ENCODE assay signal across 9 mouse cellular contexts in genomic region chr12:53292508-53293300, GRCm38 (mm10). TPM values are rescaled to one million over a fixed set of nuclear protein-coding genes. Genes with fewer than 3 reads are reported as not detected.
DNase-seq lines count a peak whose midpoint lies in the region; ATAC-seq and TF ChIP-seq lines count a peak whose summit lies in the region.
"Had no signal": no experiment of that assay in that cellular context is flagged by ENCODE, and none has a peak within 500 bp of the region (broad histone marks: within the 10 kb centered on the region; RNA-seq: fewer than 3 reads in every experiment).

No protein-coding gene starts in this region.

- DNase-seq in intestine, embryonic 14.5 days (ENCODE audit: low spot score): peak; percentile 61
- peak; percentile 65 for DNase-seq in embryonic facial prominence, embryonic 10.5 days (ENCODE audit: low spot score)
- peak; percentile 75 for DNase-seq in neural tube, embryonic 11.5 days (ENCODE audit: low spot score)
- DNase-seq in natural killer cell, adult 2 months (ENCODE audit: low spot score in 2 of 2): no peak
- no peak for DNase-seq in ovary, postnatal 14 days (ENCODE audit: low spot score)
- DNase-seq: gastrocnemius, postnatal 25 days had no signal

- no peak overlapping the region for H3K4me2 ChIP-seq in intestine, embryonic 14.5 days (ENCODE audit: low read length)
- H3K4me2 ChIP-seq in intestine, postnatal 0 days (replicated peaks; ENCODE audit: low read depth): no peak overlapping the region
- H3K4me2 ChIP-seq in hindbrain, embryonic 15.5 days: peak overlapping the region; percentile 11; the same call in 1 of the 2 replicates
- 0 out of 2 replicates have a peak overlapping the region, but pooled peaks have one; percentile 19 for H3K4me2 ChIP-seq in neural tube, embryonic 11.5 days (ENCODE audit: low read depth)

- no peaks in the 10 kb centered on the region for H3K36me3 ChIP-seq in intestine, embryonic 14.5 days (ENCODE audit: control insufficient read depth, insufficient read depth, low read length)
- no peaks in the 10 kb centered on the region for H3K36me3 ChIP-seq in intestine, postnatal 0 days (ENCODE audit: control insufficient read depth, insufficient read depth)
- H3K36me3 ChIP-seq in embryonic facial prominence, embryonic 10.5 days (replicated peaks): no peaks in the 10 kb centered on the region
- no peaks in the 10 kb centered on the region for H3K36me3 ChIP-seq in hindbrain, embryonic 15.5 days
- no peaks in the 10 kb centered on the region for H3K36me3 ChIP-seq in neural tube, embryonic 11.5 days (ENCODE audit: control insufficient read depth, insufficient read depth, low read length)

- WGBS in intestine, embryonic 14.5 days: 32% methylated on average over 17 of the region's 17 CpGs
- 56% methylated on average over 17 of the region's 17 CpGs for WGBS in intestine, postnatal 0 days
- 29% methylated on average over 17 of the region's 17 CpGs for WGBS in embryonic facial prominence, embryonic 10.5 days
- WGBS in hindbrain, embryonic 15.5 days: 18% methylated on average over 17 of the region's 17 CpGs
- WGBS in neural tube, embryonic 11.5 days: 42% methylated on average over 17 of the region's 17 CpGs

- ATAC-seq in intestine, embryonic 14.5 days (replicated peaks; ENCODE audit: low FRiP score, low TSS enrichment, low read depth): peak; percentile 78
- ATAC-seq in intestine, postnatal 0 days: no peak
- peak; percentile 82 for ATAC-seq in hindbrain, embryonic 15.5 days (ENCODE audit: low FRiP score, low read depth)
- peak; percentile 82 for ATAC-seq in neural tube, embryonic 11.5 days (ENCODE audit: insufficient read depth, low FRiP score, low TSS enrichment)
- no peak for ATAC-seq in CD4-positive, CD25-positive, alpha-beta regulatory T cell, adult 4 months

- H3K9me3 ChIP-seq in intestine, embryonic 14.5 days (ENCODE audit: control insufficient read depth, low read length): no peaks in the 10 kb centered on the region
- H3K9me3 ChIP-seq in intestine, postnatal 0 days (ENCODE audit: control insufficient read depth): no peaks in the 10 kb centered on the region
- no peaks in the 10 kb centered on the region for H3K9me3 ChIP-seq in embryonic facial prominence, embryonic 10.5 days
- H3K9me3 ChIP-seq in hindbrain, embryonic 15.5 days: no peaks in the 10 kb centered on the region
- H3K9me3 ChIP-seq in neural tube, embryonic 11.5 days (ENCODE audit: control insufficient read depth, low read length): no peaks in the 10 kb centered on the region

- H3K27ac ChIP-seq in intestine, embryonic 14.5 days (ENCODE audit: low read depth): peak overlapping the region; percentile 57; the same call in 1 of the 2 replicates
- no peak overlapping the region for H3K27ac ChIP-seq in intestine, postnatal 0 days (ENCODE audit: low read depth, low read length)
- peak overlapping the region; percentile 65 for H3K27ac ChIP-seq in embryonic facial prominence, embryonic 10.5 days (replicated peaks)
- peak overlapping the region; percentile 74 for H3K27ac ChIP-seq in hindbrain, embryonic 15.5 days (replicated peaks)
- peak overlapping the region; percentile 54 for H3K27ac ChIP-seq in neural tube, embryonic 11.5 days (ENCODE audit: low read depth, low read length)

- TF ChIP-seq CTCF in intestine, postnatal 0 days (IDR thresholded peaks at IDR 0.05; ENCODE audit: low read depth): no peak

- H3K4me1 ChIP-seq in intestine, embryonic 14.5 days (replicated peaks; ENCODE audit: control insufficient read depth, insufficient read depth, low read length): peaks cover 26% of the 10 kb centered on the region
- no peaks in the 10 kb centered on the region for H3K4me1 ChIP-seq in intestine, postnatal 0 days (replicated peaks; ENCODE audit: control insufficient read depth, insufficient read depth, low read length)
- peaks cover 45% of the 10 kb centered on the region for H3K4me1 ChIP-seq in embryonic facial prominence, embryonic 10.5 days
- peaks cover 23% of the 10 kb centered on the region for H3K4me1 ChIP-seq in hindbrain, embryonic 15.5 days (replicated peaks)
- H3K4me1 ChIP-seq in neural tube, embryonic 11.5 days (ENCODE audit: control insufficient read depth, insufficient read depth, low read length): peaks cover 16% of the 10 kb centered on the region

- H3K4me3 ChIP-seq in intestine, embryonic 14.5 days (ENCODE audit: low read depth, low read length): no peak overlapping the region
- H3K4me3 ChIP-seq in intestine, postnatal 0 days (ENCODE audit: low read depth, low read length): no peak overlapping the region
- H3K4me3 ChIP-seq in embryonic facial prominence, embryonic 10.5 days: no peak overlapping the region
- H3K4me3 ChIP-seq in hindbrain, embryonic 15.5 days: no peak overlapping the region
- H3K4me3 ChIP-seq in neural tube, embryonic 11.5 days (ENCODE audit: low read depth, low read length): no peak overlapping the region

- H3K9ac ChIP-seq in intestine, embryonic 14.5 days (ENCODE audit: low read length): no peak overlapping the region
- H3K9ac ChIP-seq in intestine, postnatal 0 days (ENCODE audit: low read depth, low read length): no peak overlapping the region
- H3K9ac ChIP-seq in hindbrain, embryonic 15.5 days: no peak overlapping the region
- no peak overlapping the region for H3K9ac ChIP-seq in neural tube, embryonic 11.5 days (ENCODE audit: low read length)

- H3K27me3 ChIP-seq in intestine, embryonic 14.5 days (replicated peaks; ENCODE audit: control insufficient read depth, insufficient read depth, low read length): no peaks in the 10 kb centered on the region
- H3K27me3 ChIP-seq in intestine, postnatal 0 days (replicated peaks; ENCODE audit: control insufficient read depth, insufficient read depth, low read length): no peaks in the 10 kb centered on the region
- H3K27me3 ChIP-seq in embryonic facial prominence, embryonic 10.5 days (replicated peaks; ENCODE audit: low read depth, poor library complexity, severe bottlenecking): no peaks in the 10 kb centered on the region
- H3K27me3 ChIP-seq in hindbrain, embryonic 15.5 days: no peaks in the 10 kb centered on the region
- H3K27me3 ChIP-seq in neural tube, embryonic 11.5 days (ENCODE audit: control insufficient read depth, insufficient read depth, low read length): no peaks in the 10 kb centered on the region

RNA-seq across cellular contexts. Expression of gene Npas3, which starts 44.2 kb away (rescaled TPM):
- 3.5 and 3.7 TPM in 2 replicates for polyA plus RNA-seq in intestine, embryonic 14.5 days (2014; fragmentation: Nextera tagmentation; extraction: Ambion mirVana)
- polyA plus RNA-seq in intestine, postnatal 0 days (2015; fragmentation: Nextera tagmentation; extraction: Ambion mirVana): 0.48 and 0.98 TPM in 2 replicates
- 2.2 and 2.7 TPM in 2 replicates for polyA plus RNA-seq in embryonic facial prominence, embryonic 10.5 days (2016; fragmentation: Nextera tagmentation; extraction: Ambion mirVana)
- polyA plus RNA-seq in hindbrain, embryonic 15.5 days (2015; fragmentation: Nextera tagmentation; extraction: Ambion mirVana): 24.9 and 27.1 TPM in 2 replicates
- polyA plus RNA-seq in neural tube, embryonic 11.5 days (2014; fragmentation: Nextera tagmentation; extraction: Ambion mirVana): 15.0 and 18.0 TPM in 2 replicates
- under 1 TPM in 1 of 2 experiments, not detected in 1; 0.15 TPM for polyA plus RNA-seq in CD4-positive, CD25-positive, alpha-beta regulatory T cell, adult 4 months (2017; shearing (Covaris generic))

Comparison
In these comparisons a context has a peak if more than half of its experiments do, and no peak if none do; other contexts are left out.
1. ATAC-seq: peak in intestine, embryonic 14.5 days (single experiment), hindbrain, embryonic 15.5 days (single experiment) and neural tube, embryonic 11.5 days (single experiment); none in intestine, postnatal 0 days (single experiment) and CD4-positive, CD25-positive, alpha-beta regulatory T cell, adult 4 months (single experiment).
2. DNase-seq: peak in intestine, embryonic 14.5 days (single experiment), embryonic facial prominence, embryonic 10.5 days (single experiment) and neural tube, embryonic 11.5 days (single experiment); none in natural killer cell, adult 2 months (0 of 2) and ovary, postnatal 14 days (single experiment).
3. H3K4me2 ChIP-seq: peak in hindbrain, embryonic 15.5 days (single experiment) and neural tube, embryonic 11.5 days (single experiment); none in intestine, embryonic 14.5 days (single experiment) and intestine, postnatal 0 days (single experiment).